ENCODE assay signal across 9 mouse cellular contexts in the genomic region with DNA sequence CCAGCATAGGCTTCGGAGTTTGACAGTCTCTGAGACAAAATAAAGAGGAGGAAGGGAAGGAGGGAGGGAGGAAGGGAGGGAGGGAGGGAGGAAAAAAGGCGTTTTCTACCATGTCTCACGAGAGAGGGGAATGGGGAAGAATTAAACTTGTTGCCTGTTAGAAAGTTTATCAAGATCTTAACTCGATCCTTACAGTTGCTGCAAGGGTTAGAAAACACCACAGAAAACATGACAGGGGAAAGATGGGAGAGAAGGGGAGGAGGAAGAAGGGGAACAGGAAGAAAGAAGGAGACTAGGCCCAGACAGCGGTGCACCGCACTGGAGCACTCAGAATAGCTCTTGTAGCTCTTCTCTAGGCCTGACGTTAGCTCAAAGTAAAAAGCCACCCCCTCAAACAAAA. TPM values are rescaled to one million over a fixed set of nuclear protein-coding genes. Genes with fewer than 3 reads are reported as not detected.
DNase-seq lines count a peak whose midpoint lies in the region; ATAC-seq lines count a peak whose summit lies in the region.
"Had no signal": no experiment of that assay in that cellular context is flagged by ENCODE, and none has a peak within 500 bp of the region (broad histone marks: within the 10 kb centered on the region; RNA-seq: fewer than 3 reads in every experiment).

No protein-coding gene starts in this region.

- H3K9me3 ChIP-seq in lung, embryonic 16.5 days (ENCODE audit: control insufficient read depth, low read length) = no peaks in the 10 kb centered on the region
- H3K9me3 ChIP-seq in forebrain, embryonic 11.5 days (ENCODE audit: control insufficient read depth, low read length) = no peaks in the 10 kb centered on the region
- no peaks in the 10 kb centered on the region for H3K9me3 ChIP-seq in intestine, embryonic 16.5 days (ENCODE audit: control insufficient read depth, low read length)
- H3K9me3 ChIP-seq in neural tube, embryonic 15.5 days (replicated peaks) = no peaks in the 10 kb centered on the region

- 39% methylated on average over 7 of the region's 7 CpGs for WGBS in lung, embryonic 16.5 days
- 75% methylated on average over 7 of the region's 7 CpGs for WGBS in forebrain, embryonic 11.5 days
- WGBS in intestine, embryonic 16.5 days = 60% methylated on average over 7 of the region's 7 CpGs
- 69% methylated on average over 7 of the region's 7 CpGs for WGBS in neural tube, embryonic 15.5 days

- no peaks in the 10 kb centered on the region for H3K27me3 ChIP-seq in lung, embryonic 16.5 days (ENCODE audit: control insufficient read depth, insufficient read depth, low read depth, low read length)
- no peaks in the 10 kb centered on the region for H3K27me3 ChIP-seq in forebrain, embryonic 11.5 days (ENCODE audit: control insufficient read depth, insufficient read depth, low read length)
- H3K27me3 ChIP-seq in intestine, embryonic 16.5 days (replicated peaks; ENCODE audit: control insufficient read depth, insufficient read depth, low read length) = no peaks in the 10 kb centered on the region
- no peaks in the 10 kb centered on the region for H3K27me3 ChIP-seq in neural tube, embryonic 15.5 days (replicated peaks)

- H3K36me3 ChIP-seq in lung, embryonic 16.5 days (ENCODE audit: control insufficient read depth, insufficient read depth, low read length) = no peaks in the 10 kb centered on the region
- no peaks in the 10 kb centered on the region for H3K36me3 ChIP-seq in forebrain, embryonic 11.5 days (ENCODE audit: control insufficient read depth, insufficient read depth, low read length)
- no peaks in the 10 kb centered on the region for H3K36me3 ChIP-seq in intestine, embryonic 16.5 days (ENCODE audit: control insufficient read depth, insufficient read depth, low read length)
- H3K36me3 ChIP-seq in neural tube, embryonic 15.5 days = peaks cover 1% of the 10 kb centered on the region; the same call in 1 of the 2 replicates

- ATAC-seq in lung, embryonic 16.5 days (ENCODE audit: low read depth) = no peak
- ATAC-seq in forebrain, embryonic 11.5 days (replicated peaks; ENCODE audit: low FRiP score) = no peak
- ATAC-seq in intestine, embryonic 16.5 days = no peak
- no peak for ATAC-seq in neural tube, embryonic 15.5 days (ENCODE audit: low FRiP score)
- ATAC-seq in megakaryocyte-erythroid progenitor cell, adult 5-6 weeks (replicated peaks; ENCODE audit: low FRiP score, low TSS enrichment, poor library complexity, severe bottlenecking) = no peak

- no peak for DNase-seq in lung, postnatal 10 days
- DNase-seq in forebrain, embryonic 11.5 days (ENCODE audit: low spot score) = no peak
- no peak for DNase-seq in ovary, postnatal 10 days (ENCODE audit: low spot score)
- DNase-seq in retina, postnatal 1 day = no peak

- H3K9ac ChIP-seq in lung, embryonic 16.5 days (ENCODE audit: low read length) = no peak overlapping the region; the same call in 1 of the 2 replicates
- no peak overlapping the region for H3K9ac ChIP-seq in forebrain, embryonic 11.5 days (ENCODE audit: low read length)
- H3K9ac ChIP-seq in intestine, embryonic 16.5 days (ENCODE audit: low read depth, low read length) = peak overlapping the region; percentile 8; the same call in 1 of the 2 replicates
- H3K9ac ChIP-seq in neural tube, embryonic 15.5 days (replicated peaks) = no peak overlapping the region
- H3K9ac ChIP-seq: liver, embryonic 14.5 days had no signal

- H3K27ac ChIP-seq in lung, embryonic 16.5 days (ENCODE audit: low read length) = peak overlapping the region; percentile 71
- peak overlapping the region; percentile 60; the same call in 1 of the 2 replicates for H3K27ac ChIP-seq in forebrain, embryonic 11.5 days (ENCODE audit: low read depth, low read length)
- H3K27ac ChIP-seq in intestine, embryonic 16.5 days (ENCODE audit: low read length) = peak overlapping the region; percentile 43
- H3K27ac ChIP-seq in neural tube, embryonic 15.5 days (replicated peaks) = peak overlapping the region; percentile 75
- H3K27ac ChIP-seq: liver, embryonic 14.5 days had no signal

- H3K4me1 ChIP-seq in lung, embryonic 16.5 days (replicated peaks; ENCODE audit: control insufficient read depth, insufficient read depth, low read length) = peaks cover 37% of the 10 kb centered on the region
- H3K4me1 ChIP-seq in forebrain, embryonic 11.5 days (replicated peaks; ENCODE audit: control insufficient read depth, insufficient read depth, low read length) = peaks cover 12% of the 10 kb centered on the region; the same call in 1 of the 2 replicates
- peaks cover 32% of the 10 kb centered on the region for H3K4me1 ChIP-seq in intestine, embryonic 16.5 days (ENCODE audit: control insufficient read depth, insufficient read depth, low read length)
- peaks cover 43% of the 10 kb centered on the region for H3K4me1 ChIP-seq in neural tube, embryonic 15.5 days

- no peak overlapping the region for H3K4me2 ChIP-seq in lung, embryonic 16.5 days (ENCODE audit: low read depth, low read length)
- H3K4me2 ChIP-seq in forebrain, embryonic 11.5 days (ENCODE audit: low read depth, low read length, severe bottlenecking) = no peak overlapping the region
- no peak overlapping the region for H3K4me2 ChIP-seq in intestine, embryonic 16.5 days (ENCODE audit: low read depth, low read length)
- H3K4me2 ChIP-seq in neural tube, embryonic 15.5 days = no peak overlapping the region

- no peak overlapping the region for H3K4me3 ChIP-seq in lung, embryonic 16.5 days (ENCODE audit: low read length)
- no peak overlapping the region for H3K4me3 ChIP-seq in forebrain, embryonic 11.5 days (ENCODE audit: low read depth, low read length)
- H3K4me3 ChIP-seq in intestine, embryonic 16.5 days (ENCODE audit: low read length) = no peak overlapping the region
- H3K4me3 ChIP-seq in neural tube, embryonic 15.5 days (replicated peaks) = no peak overlapping the region

RNA-seq across cellular contexts. Expression of a gene that starts 48.2 kb away (rescaled TPM):
- polyA plus RNA-seq in lung, embryonic 16.5 days (2015; fragmentation: Nextera tagmentation; extraction: Ambion mirVana) = 1.1 and 1.4 TPM in 2 replicates
- polyA plus RNA-seq in forebrain, embryonic 11.5 days (2014; fragmentation: Nextera tagmentation; extraction: Ambion mirVana) = 0.93 and 0.96 TPM in 2 replicates
- polyA plus RNA-seq in intestine, embryonic 16.5 days (2015; fragmentation: Nextera tagmentation; extraction: Ambion mirVana) = 1.4 and 1.5 TPM in 2 replicates
- polyA plus RNA-seq in neural tube, embryonic 15.5 days (2015; fragmentation: Nextera tagmentation; extraction: Ambion mirVana) = 3.5 and 3.8 TPM in 2 replicates
- total RNA-seq in megakaryocyte-erythroid progenitor cell, adult 5-6 weeks (2014; fragmentation: Nextera tagmentation) = 0.46 TPM in 1 of 2 replicates, not detected in the other
- total RNA-seq in megakaryocyte-erythroid progenitor cell, adult 5-6 weeks (2017) = 1.3 TPM in 1 of 2 replicates, not detected in the other

RNA-seq across cellular contexts. Expression of a gene that starts 58.1 kb away (rescaled TPM):
- polyA plus RNA-seq in lung, embryonic 16.5 days (2015; fragmentation: Nextera tagmentation; extraction: Ambion mirVana) = 8.4 and 8.5 TPM in 2 replicates
- polyA plus RNA-seq in forebrain, embryonic 11.5 days (2014; fragmentation: Nextera tagmentation; extraction: Ambion mirVana) = 49.7 and 58.9 TPM in 2 replicates
- polyA plus RNA-seq in intestine, embryonic 16.5 days (2015; fragmentation: Nextera tagmentation; extraction: Ambion mirVana) = 5.2 and 5.4 TPM in 2 replicates
- polyA plus RNA-seq in neural tube, embryonic 15.5 days (2015; fragmentation: Nextera tagmentation; extraction: Ambion mirVana) = 17.7 and 43.8 TPM in 2 replicates
- total RNA-seq in megakaryocyte-erythroid progenitor cell, adult 5-6 weeks (2014; fragmentation: Nextera tagmentation) = 54.8 and 74.3 TPM in 2 replicates
- 27.8 and 37.6 TPM in 2 replicates for total RNA-seq in megakaryocyte-erythroid progenitor cell, adult 5-6 weeks (2017)
